Mouse (Mus musculus): ENCODE data around the gene Klk7.
A peak's percentile ranks its signal among the peaks of the same experiment; 100 is the strongest.

Gene Klk7

GRCm38 (mm10) chr7:43796355-43796754, 14.7 kb upstream of the Klk7 start:
- no peak for DNase-seq (ENCODE audit: low read depth in 2 of 2, low spot score in 2 of 2)

- DNase-seq (ENCODE audit: low read depth in 2 of 2, low spot score in 2 of 2): peak; percentile 35 to 53
Observed at GRCm38 (mm10) chr7:43797333-43797769, 13.7 kb upstream of the Klk7 start, which contains the start of gene Klk8. Klk8 (plus strand) TSS chr7:43797577.

GRCm38 (mm10) chr7:43797844-43798462, 13.1 kb upstream of the Klk7 start:
- DNase-seq (ENCODE audit: low read depth in 2 of 2, low spot score in 2 of 2): peak; percentile 21 to 41

- no peak for DNase-seq (ENCODE audit: low read depth in 2 of 2, low spot score in 2 of 2)
Observed at GRCm38 (mm10) chr7:43799876-43800275, 11.2 kb upstream of the Klk7 start.

GRCm38 (mm10) chr7:43815211-43815610, 4.1 kb downstream of the Klk7 start:
- DNase-seq (ENCODE audit: low read depth in 2 of 2, low spot score in 2 of 2): no peak

GRCm38 (mm10) chr7:43816746-43817145, 5.7 kb downstream of the Klk7 start:
- DNase-seq (ENCODE audit: low read depth in 2 of 2, low spot score in 2 of 2): no peak

- no peak for DNase-seq (ENCODE audit: low read depth in 2 of 2, low spot score in 2 of 2)
Observed at GRCm38 (mm10) chr7:43821581-43821980, 10.5 kb downstream of the Klk7 start.

GRCm38 (mm10) chr7:43824199-43824598, 13.1 kb downstream of the Klk7 start, which contains the start of gene Klk6:
Klk6 (plus strand) TSS chr7:43824499.
- no peak for DNase-seq (ENCODE audit: low read depth in 2 of 2, low spot score in 2 of 2)

GRCm38 (mm10) chr7:43826056-43826455, 15.0 kb downstream of the Klk7 start:
- no peak for DNase-seq (ENCODE audit: low read depth in 2 of 2, low spot score in 2 of 2)

GRCm38 (mm10) chr7:43827706-43828105, 16.6 kb downstream of the Klk7 start:
- no peak for DNase-seq (ENCODE audit: low read depth in 2 of 2, low spot score in 2 of 2)

- DNase-seq (ENCODE audit: low read depth in 2 of 2, low spot score in 2 of 2): no peak
Observed at GRCm38 (mm10) chr7:43829006-43829405, 17.9 kb downstream of the Klk7 start.

GRCm38 (mm10) chr7:43841701-43842100, 30.6 kb downstream of the Klk7 start, which contains the start of gene Klk5:
Klk5 (plus strand) TSS chr7:43841971.
- no peak for DNase-seq (ENCODE audit: low read depth in 2 of 2, low spot score in 2 of 2)

GRCm38 (mm10) chr7:43843801-43844200, 32.7 kb downstream of the Klk7 start:
- DNase-seq (ENCODE audit: low read depth in 2 of 2, low spot score in 2 of 2): no peak

- no peak for DNase-seq (ENCODE audit: low read depth in 2 of 2, low spot score in 2 of 2)
Observed at GRCm38 (mm10) chr7:43851616-43852015, 40.5 kb downstream of the Klk7 start.

- DNase-seq (ENCODE audit: low read depth in 2 of 2, low spot score in 2 of 2): no peak
Observed at GRCm38 (mm10) chr7:43854642-43855380, 43.7 kb downstream of the Klk7 start.

GRCm38 (mm10) chr7:43855709-43856108, 44.6 kb downstream of the Klk7 start:
- DNase-seq (ENCODE audit: low read depth in 2 of 2, low spot score in 2 of 2): no peak

GRCm38 (mm10) chr7:43856307-43856706, 45.2 kb downstream of the Klk7 start:
- DNase-seq (ENCODE audit: low read depth in 2 of 2, low spot score in 2 of 2): no peak

- no peak for DNase-seq (ENCODE audit: low read depth in 2 of 2, low spot score in 2 of 2)
Observed at GRCm38 (mm10) chr7:43857501-43857900, 46.4 kb downstream of the Klk7 start.

- no peak for DNase-seq (ENCODE audit: low read depth in 2 of 2, low spot score in 2 of 2)
Observed at GRCm38 (mm10) chr7:43860411-43860810, 49.3 kb downstream of the Klk7 start.

Data from CD8-positive naive resting alpha-beta T cell, adult 2 months (primary cell).